Mouse (Mus musculus) liver, postnatal 0 days (tissue): ENCODE measurements at regions not wholly inside any gene's neighbourhood (a gene's known extent, or its start where the extent isn't known, plus 50 kb on each side); places are given as distances from the start of the nearest gene placed in this dataset.

Source experiments
- ATAC-seq: fragments of 200-750 bp; cut with Nextera tagmentation; 2 replicates; pipeline ENCODE4 v1.8.0; 2017; ENCODE audit warnings: mild to moderate bottlenecking, moderate library complexity
- DNase-seq: peaks from one replicate; pipeline ENCODE4 v3.0.0-alpha.2; 2016
- H3K27ac ChIP-seq: fragments of 300-500 bp; sonication (generic); 2 replicates; pipeline ENCODE4 v1.5.1; 2014; ENCODE audit warnings: antibody characterized with exemption, moderate library complexity, mild to moderate bottlenecking, low read depth
- H3K27me3 ChIP-seq: fragments of 300-500 bp; sonication (generic); 2 replicates; pipeline ENCODE4 v1.6.1; 2014; ENCODE audit warnings: low read length, control low read depth, mixed read lengths; ENCODE audit not compliant: insufficient read depth
- H3K36me3 ChIP-seq: fragments of 300-500 bp; sonication (generic); replicated peaks from 2 replicates; pipeline ENCODE4 v1.6.1; 2014; ENCODE audit warnings: mild to moderate bottlenecking, control low read depth, low read length, moderate library complexity, mixed read lengths; ENCODE audit not compliant: insufficient read depth
- H3K4me1 ChIP-seq: fragments of 300-500 bp; sonication (generic); 2 replicates; pipeline ENCODE4 v1.6.1; 2014; ENCODE audit warnings: antibody characterized with exemption, mild to moderate bottlenecking, control low read depth; ENCODE audit not compliant: insufficient read depth
- H3K4me2 ChIP-seq: fragments of 300-500 bp; sonication (generic); 2 replicates; pipeline ENCODE4 v1.6.1; 2014; ENCODE audit warnings: low read depth, mild to moderate bottlenecking, low read length, moderate library complexity, mixed read lengths
- H3K4me3 ChIP-seq: fragments of 300-500 bp; sonication (generic); 2 replicates; pipeline ENCODE4 v1.5.1; 2014; ENCODE audit warnings: low read depth, low read length
- H3K9ac ChIP-seq: fragments of 300-500 bp; sonication (generic); replicated peaks from 2 replicates; pipeline ENCODE4 v1.6.1; 2014; ENCODE audit warnings: mild to moderate bottlenecking, moderate library complexity
- H3K9me3 ChIP-seq: fragments of 300-500 bp; sonication (generic); 2 replicates; pipeline ENCODE4 v1.6.1; 2016; ENCODE audit warnings: mild to moderate bottlenecking, control low read depth, low read length, mixed read lengths
- CTCF ChIP-seq: sonication (generic); IDR thresholded peaks from 2 replicates; pipeline ENCODE4 v1.5.1; 2016; ENCODE audit warnings: antibody characterized with exemption, low read depth
- EP300 ChIP-seq: IDR thresholded peaks from 2 replicates; pipeline ENCODE4 v1.6.1; 2016; ENCODE audit warnings: antibody characterized with exemption, low read depth, mild to moderate bottlenecking
- WGBS: fragments of 180-500 bp; shearing (Covaris S2); extraction: QIAGEN DNeasy Blood & Tissue Kit; methylation state at CpG from one replicate; pipeline ENCODE4 v1.1.7; 2014; ENCODE audit not compliant: insufficient replicate concordance; 5-methylcytosine and 5-hydroxymethylcytosine counted together

DNA sequence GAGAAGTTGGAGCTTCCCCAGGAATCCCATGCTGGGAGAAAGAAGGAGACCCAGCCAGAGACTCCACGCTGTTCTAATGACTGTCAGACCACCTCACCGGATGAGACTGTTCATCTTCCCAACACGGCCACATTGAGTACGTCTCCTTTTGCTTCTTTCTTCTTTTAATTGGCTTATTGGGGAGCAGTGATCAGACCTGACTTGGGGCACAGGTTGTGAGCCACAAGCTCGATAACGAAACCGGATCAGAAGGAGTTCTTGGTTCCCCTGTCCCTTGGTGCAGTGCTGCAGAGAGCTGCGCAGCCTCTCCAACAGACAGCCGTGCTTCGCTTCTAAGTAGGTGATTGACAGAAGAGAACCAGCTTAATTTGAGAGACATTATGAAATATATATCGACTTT is 188.4 kb downstream of the Rpap3 start:
- no peak for DNase-seq
- 86% methylated on average over 11 of the region's 11 CpGs for WGBS
- no peak for ATAC-seq
- Histone ChIP-seq H3K36me3 (no peaks in the 10 kb centered on the region), H3K4me3 (no peak overlapping the region), H3K27ac (no peak overlapping the region), H3K9ac (no peak overlapping the region), H3K9me3 (no peaks in the 10 kb centered on the region), H3K27me3 (no peaks in the 10 kb centered on the region), H3K4me1 (no peaks in the 10 kb centered on the region), H3K4me2 (no peak overlapping the region)
- no peak for TF ChIP-seq CTCF
- no peak for TF ChIP-seq EP300

GRCm38 (mm10) chr15:97515773-97516172 is 189.9 kb downstream of the Rpap3 start:
- Histone ChIP-seq H3K4me2 (no peak overlapping the region), H3K9ac (no peak overlapping the region), H3K27ac (no peak overlapping the region), H3K9me3 (no peaks in the 10 kb centered on the region), H3K36me3 (no peaks in the 10 kb centered on the region), H3K4me3 (no peak overlapping the region), H3K4me1 (no peaks in the 10 kb centered on the region), H3K27me3 (no peaks in the 10 kb centered on the region)
- TF ChIP-seq CTCF: no peak
- no peak for TF ChIP-seq EP300
- WGBS: 61% methylated on average over 4 of the region's 4 CpGs
- ATAC-seq (no peak), DNase-seq (no peak)

DNA sequence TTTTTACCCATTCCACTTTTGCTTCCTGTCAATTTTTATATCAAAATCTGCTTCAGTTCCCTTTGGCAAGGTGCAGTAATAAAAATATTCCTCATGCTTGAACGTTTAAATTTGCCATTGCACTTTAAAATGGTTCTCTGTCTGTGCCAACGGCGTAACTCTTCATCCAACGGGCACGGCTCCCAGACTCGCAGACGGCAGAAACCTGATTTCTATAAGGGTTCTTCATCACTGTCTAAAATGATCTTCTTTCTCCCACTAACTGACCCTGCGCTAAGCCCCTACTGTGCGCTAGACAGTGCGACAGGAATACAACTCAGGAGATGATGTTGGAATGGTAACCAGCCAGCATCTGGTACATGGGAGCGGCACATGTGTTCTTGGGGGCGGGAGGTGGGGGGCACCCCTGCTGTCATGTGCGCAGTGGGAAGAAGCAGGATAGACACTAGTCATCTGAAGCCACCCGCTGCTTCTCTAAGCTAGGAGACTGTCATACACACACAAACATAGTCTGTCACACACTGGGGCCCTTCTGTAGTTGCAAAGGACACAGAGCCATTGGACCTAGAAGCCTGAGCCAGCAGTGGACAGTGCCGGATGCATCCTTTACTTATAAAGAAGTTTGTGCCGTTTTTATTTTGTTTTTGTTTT is 197.8 kb downstream of the Rpap3 start:
- WGBS: 90% methylated on average over 16 of the region's 16 CpGs
- H3K27me3 ChIP-seq: no peaks in the 10 kb centered on the region

GRCm38 (mm10) chr15:97507176-97507575 is 198.4 kb downstream of the Rpap3 start:
- H3K4me1 ChIP-seq: no peaks in the 10 kb centered on the region
- no peaks in the 10 kb centered on the region for H3K27me3 ChIP-seq
- no peak overlapping the region for H3K4me3 ChIP-seq
- ATAC-seq (no peak), DNase-seq (no peak)
- H3K9ac ChIP-seq: no peak overlapping the region
- TF ChIP-seq EP300 (no peak), CTCF (no peak)
- no peak overlapping the region for H3K27ac ChIP-seq
- no peak overlapping the region for H3K4me2 ChIP-seq
- 90% methylated on average over 11 of the region's 11 CpGs for WGBS
- H3K36me3 ChIP-seq: no peaks in the 10 kb centered on the region
- no peaks in the 10 kb centered on the region for H3K9me3 ChIP-seq

More for the DNA sequence above, 197.8 kb downstream of the Rpap3 start:
- no peak overlapping the region for H3K4me2 ChIP-seq
- H3K4me1 ChIP-seq: no peaks in the 10 kb centered on the region
- no peak overlapping the region for H3K9ac ChIP-seq
- no peak overlapping the region for H3K27ac ChIP-seq
- H3K36me3 ChIP-seq: no peaks in the 10 kb centered on the region
- ATAC-seq: no peak
- no peak overlapping the region for H3K4me3 ChIP-seq
- no peak for DNase-seq
- no peaks in the 10 kb centered on the region for H3K9me3 ChIP-seq
- TF ChIP-seq CTCF: no peak
- no peak for TF ChIP-seq EP300

- no peak overlapping the region for H3K27ac ChIP-seq
- 85% methylated on average over 11 of the region's 11 CpGs for WGBS
- no peaks in the 10 kb centered on the region for H3K9me3 ChIP-seq
- no peaks in the 10 kb centered on the region for H3K4me1 ChIP-seq
- H3K4me3 ChIP-seq: no peak overlapping the region
- DNase-seq: no peak
- H3K27me3 ChIP-seq: no peaks in the 10 kb centered on the region
- no peak for TF ChIP-seq CTCF
- TF ChIP-seq EP300: no peak
- H3K36me3 ChIP-seq: no peaks in the 10 kb centered on the region
- ATAC-seq: no peak
- H3K9ac ChIP-seq: no peak overlapping the region
- H3K4me2 ChIP-seq: no peak overlapping the region
Measured at GRCm38 (mm10) chr15:97505715-97506114, 199.9 kb downstream of the Rpap3 start.

DNA sequence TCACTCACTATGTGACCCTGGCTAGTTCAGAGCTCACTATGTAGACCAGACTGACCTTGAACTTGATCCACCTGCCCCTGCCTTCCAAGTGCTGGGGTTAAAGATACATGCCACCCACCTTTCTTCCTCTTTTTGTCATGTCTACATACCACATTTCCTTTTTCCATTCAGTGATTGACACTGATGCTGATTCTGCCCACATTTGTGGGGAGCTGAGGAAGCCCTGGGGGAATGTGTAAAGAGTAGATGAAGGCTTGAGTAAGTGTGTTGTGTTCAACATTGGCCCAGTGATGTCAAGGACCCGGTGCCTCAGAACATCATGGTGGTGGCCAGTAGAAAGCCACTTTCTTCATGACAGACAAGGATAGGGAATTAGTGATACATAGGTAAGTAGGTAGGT is 201.3 kb downstream of the Rpap3 start:
- no peak overlapping the region for H3K4me3 ChIP-seq
- 34% methylated on average over 1 of the region's 1 CpGs for WGBS
- H3K27me3 ChIP-seq: no peaks in the 10 kb centered on the region
- no peaks in the 10 kb centered on the region for H3K36me3 ChIP-seq
- no peak for TF ChIP-seq CTCF
- no peak for TF ChIP-seq EP300
- H3K9me3 ChIP-seq: no peaks in the 10 kb centered on the region
- H3K4me2 ChIP-seq: no peak overlapping the region
- no peaks in the 10 kb centered on the region for H3K4me1 ChIP-seq
- ATAC-seq (no peak), DNase-seq (no peak)
- H3K9ac ChIP-seq: no peak overlapping the region
- H3K27ac ChIP-seq: no peak overlapping the region
